In genomic region chr3:97624611-97625010, GRCm38 (mm10) we compare ENCODE assay signal across 26 mouse cellular contexts. TPM values are rescaled to one million over a fixed set of nuclear protein-coding genes. Genes with fewer than 3 reads are reported as not detected.
"Had no signal": no experiment of that assay in that cellular context is flagged by ENCODE, and none has a peak within 500 bp of the region (broad histone marks: within the 10 kb centered on the region; RNA-seq: fewer than 3 reads in every experiment).

No protein-coding gene starts in this region.

- H3K4me2 ChIP-seq: lung, embryonic 14.5 days; midbrain, embryonic 12.5 days; neural tube, embryonic 13.5 days; neural tube, embryonic 15.5 days had no signal

- H3K4me3 ChIP-seq: midbrain, embryonic 10.5 days; midbrain, embryonic 12.5 days; myocyte; neural tube, embryonic 13.5 days; neural tube, embryonic 15.5 days had no signal

- H3K36me3 ChIP-seq: midbrain, embryonic 10.5 days; midbrain, embryonic 12.5 days; neural tube, embryonic 13.5 days; neural tube, embryonic 15.5 days had no signal

- DNase-seq: lung, embryonic 14.5 days; lung, postnatal 10 days; lung, postnatal 4 days; midbrain, embryonic 14.5 days; retina, postnatal 1 day; right cerebral cortex, adult 18-20 months; right cerebral cortex, postnatal 25 days; right cerebral cortex, postnatal 4 days; spleen, adult 18-20 months; thymus, adult 18-20 months; thymus, postnatal 14 days; thymus, postnatal 36 days had no signal

- H3K9me3 ChIP-seq: midbrain, embryonic 10.5 days; midbrain, embryonic 12.5 days; neural tube, embryonic 13.5 days; neural tube, embryonic 15.5 days had no signal

- ATAC-seq: midbrain, embryonic 16.5 days had no signal

- H3K9ac ChIP-seq: lung, embryonic 14.5 days; midbrain, embryonic 12.5 days; neural tube, embryonic 13.5 days; neural tube, embryonic 15.5 days had no signal

- H3K27ac ChIP-seq: midbrain, embryonic 10.5 days; midbrain, embryonic 12.5 days; neural tube, embryonic 13.5 days; neural tube, embryonic 15.5 days had no signal

- H3K27me3 ChIP-seq: neural tube, embryonic 15.5 days had no signal

RNA-seq across cellular contexts. Expression of gene Gm17651, which starts 49.9 kb away (rescaled TPM):
- total RNA-seq: megakaryocyte, adult 5-6 weeks; megakaryocyte-erythroid progenitor cell, adult 5-6 weeks had no signal
- polyA plus RNA-seq: lung, embryonic 14.5 days; lung, embryonic 16.5 days; midbrain, embryonic 10.5 days; midbrain, embryonic 12.5 days; midbrain, embryonic 14.5 days; midbrain, embryonic 16.5 days; myocyte; neural tube, embryonic 11.5 days; neural tube, embryonic 13.5 days; neural tube, embryonic 15.5 days; small intestine, adult 2 months; stomach, embryonic 14.5 days; stomach, embryonic 16.5 days; thymus, postnatal 0 days had no signal
